Mouse (Mus musculus) lung, postnatal 0 days (tissue): ENCODE results near the gene Mov10. TPM values are rescaled to one million over a fixed set of nuclear protein-coding genes. Genes with fewer than 3 reads are reported as not detected.

Experiments
- ATAC-seq: fragments of 200-750 bp; cut with Nextera tagmentation; 2 replicates; pipeline ENCODE4 v1.8.0; 2017; ENCODE audit warnings: moderate library complexity
- DNase-seq: peaks from one replicate; pipeline ENCODE4 v3.0.0-alpha.2; 2016; ENCODE audit warnings: low spot score
- H3K27ac ChIP-seq: fragments of 300-500 bp; sonication (generic); 2 replicates; pipeline ENCODE4 v1.5.1; 2014; ENCODE audit warnings: antibody characterized with exemption, mild to moderate bottlenecking, low read length, mixed read lengths
- H3K27me3 ChIP-seq: fragments of 300-500 bp; sonication (generic); replicated peaks from 2 replicates; pipeline ENCODE4 v1.6.1; 2014; ENCODE audit warnings: low read length, mixed read lengths; ENCODE audit not compliant: insufficient read depth
- H3K36me3 ChIP-seq: fragments of 300-500 bp; sonication (generic); 2 replicates; pipeline ENCODE4 v1.6.1; 2014; ENCODE audit warnings: low read length, mixed read lengths; ENCODE audit not compliant: insufficient read depth
- H3K4me1 ChIP-seq: fragments of 300-500 bp; sonication (generic); 2 replicates; pipeline ENCODE4 v1.6.1; 2014; ENCODE audit warnings: antibody characterized with exemption, low read depth, low read length, mixed read lengths; ENCODE audit not compliant: insufficient read depth
- H3K4me2 ChIP-seq: fragments of 300-500 bp; sonication (generic); replicated peaks from 2 replicates; pipeline ENCODE4 v1.6.1; 2014; ENCODE audit warnings: low read depth, mild to moderate bottlenecking, low read length, moderate library complexity, mixed read lengths
- H3K4me3 ChIP-seq: fragments of 300-500 bp; sonication (generic); 2 replicates; pipeline ENCODE4 v1.5.1; 2014; ENCODE audit warnings: low read depth, low read length
- H3K9ac ChIP-seq: fragments of 300-500 bp; sonication (generic); replicated peaks from 2 replicates; pipeline ENCODE4 v1.6.1; 2014; ENCODE audit warnings: low read depth, mild to moderate bottlenecking
- H3K9me3 ChIP-seq: fragments of 300-500 bp; sonication (generic); 2 replicates; pipeline ENCODE4 v1.6.1; 2016; ENCODE audit warnings: low read length, mixed read lengths
- CTCF ChIP-seq: IDR thresholded peaks from 2 replicates; pipeline ENCODE4 v1.5.1; 2016; ENCODE audit warnings: antibody characterized with exemption, mild to moderate bottlenecking
- EP300 ChIP-seq: IDR thresholded peaks from 2 replicates; pipeline ENCODE4 v1.6.1; 2016; ENCODE audit warnings: antibody characterized with exemption, mild to moderate bottlenecking, control low read depth
- WGBS: fragments of 180-500 bp; shearing (Covaris S2); extraction: QIAGEN DNeasy Blood & Tissue Kit; methylation state at CpG from one replicate; pipeline ENCODE4 v1.1.7; 2014; 5-methylcytosine and 5-hydroxymethylcytosine counted together
- polyA plus RNA-seq: library from polyadenylated mRNA; unstranded; fragments of >200 nt; fragmentation: Nextera tagmentation; extraction: Ambion mirVana; gene quantifications from 2 replicates; pipeline ENCODE4 v1.2.1, GENCODE M21; 2015

Gene Mov10
- polyA plus RNA-seq, 1 experiment from 2014 or later, result 22.2 TPM

DNA sequence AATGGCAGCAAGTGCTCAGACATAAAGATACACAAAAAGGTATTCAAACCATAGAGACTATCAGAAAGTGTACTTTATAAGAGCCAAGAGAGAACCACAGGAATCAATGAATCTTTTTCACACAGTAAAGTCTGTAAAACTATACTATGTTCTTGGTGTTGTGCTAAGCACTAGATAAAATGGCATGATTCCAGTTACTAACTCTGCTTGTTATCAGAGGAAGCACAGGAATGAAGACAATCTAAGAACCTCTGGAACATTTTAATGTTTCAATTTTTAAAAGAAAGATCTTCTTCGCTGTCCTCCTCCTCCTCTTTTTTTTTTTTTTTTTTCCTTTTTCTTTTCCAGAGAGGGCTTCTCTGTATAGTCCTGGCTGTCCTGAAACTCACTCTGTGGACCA lies 40.2 kb upstream of the Mov10 start:
- H3K4me1 ChIP-seq, result peaks cover 3% of the 10 kb centered on the region; the same call in 1 of the 2 replicates
- no peaks in the 10 kb centered on the region for H3K36me3 ChIP-seq
- ATAC-seq (no peak), DNase-seq (no peak)
- H3K4me2 ChIP-seq, result no peak overlapping the region
- no peak overlapping the region for H3K9ac ChIP-seq
- no peak overlapping the region for H3K27ac ChIP-seq
- no peak overlapping the region for H3K4me3 ChIP-seq
- no peaks in the 10 kb centered on the region for H3K27me3 ChIP-seq
- no peaks in the 10 kb centered on the region for H3K9me3 ChIP-seq
- TF ChIP-seq CTCF, result no peak
- no peak for TF ChIP-seq EP300
- 94% methylated on average over 1 of the region's 1 CpGs for WGBS

GRCm38 (mm10) chr3:104856106-104856505 lies 37.7 kb upstream of the Mov10 start:
- Histone ChIP-seq H3K4me1 (no peaks in the 10 kb centered on the region), H3K4me2 (no peak overlapping the region), H3K9ac (no peak overlapping the region), H3K4me3 (no peak overlapping the region), H3K27ac (no peak overlapping the region), H3K36me3 (no peaks in the 10 kb centered on the region), H3K27me3 (no peaks in the 10 kb centered on the region), H3K9me3 (no peaks in the 10 kb centered on the region)
- TF ChIP-seq CTCF (no peak), EP300 (no peak)
- DNase-seq (no peak), ATAC-seq (no peak)
- 50% methylated on average over 1 of the region's 1 CpGs for WGBS

GRCm38 (mm10) chr3:104854866-104855265 lies 36.5 kb upstream of the Mov10 start:
- H3K9me3 ChIP-seq, result no peaks in the 10 kb centered on the region
- no peaks in the 10 kb centered on the region for H3K4me1 ChIP-seq
- H3K4me2 ChIP-seq, result no peak overlapping the region
- no peak for ATAC-seq
- no peak for TF ChIP-seq CTCF
- no peak for TF ChIP-seq EP300
- no peaks in the 10 kb centered on the region for H3K27me3 ChIP-seq
- no peak overlapping the region for H3K4me3 ChIP-seq
- H3K27ac ChIP-seq, result no peak overlapping the region
- H3K36me3 ChIP-seq, result no peaks in the 10 kb centered on the region
- no peak overlapping the region for H3K9ac ChIP-seq
- no peak for DNase-seq

DNA sequence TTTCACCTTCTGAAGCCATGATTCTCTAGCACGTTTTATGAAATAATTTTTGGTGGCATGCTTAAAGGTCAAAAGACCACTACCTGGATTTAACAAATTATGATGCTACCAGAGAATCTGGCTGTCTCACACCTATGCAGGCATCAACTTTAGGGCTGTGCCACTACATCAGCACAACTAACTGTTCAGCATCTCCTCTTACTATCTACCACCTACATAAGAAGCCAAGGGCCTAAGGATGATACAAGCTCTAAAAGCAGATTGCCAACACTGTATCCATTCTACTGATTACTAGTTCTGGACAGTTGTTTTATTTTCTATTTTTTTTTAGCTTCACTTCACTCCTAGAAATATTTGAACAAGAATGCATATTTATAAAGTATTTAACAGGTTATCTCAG lies 36.1 kb upstream of the Mov10 start:
- no peak overlapping the region for H3K4me3 ChIP-seq
- no peaks in the 10 kb centered on the region for H3K27me3 ChIP-seq
- no peak overlapping the region for H3K9ac ChIP-seq
- WGBS, result 88% methylated on average over 1 of the region's 1 CpGs
- H3K36me3 ChIP-seq, result no peaks in the 10 kb centered on the region
- DNase-seq (no peak), ATAC-seq (no peak)
- no peaks in the 10 kb centered on the region for H3K9me3 ChIP-seq
- no peak overlapping the region for H3K4me2 ChIP-seq
- H3K4me1 ChIP-seq, result no peaks in the 10 kb centered on the region
- no peak for TF ChIP-seq EP300
- TF ChIP-seq CTCF, result no peak
- H3K27ac ChIP-seq, result no peak overlapping the region

GRCm38 (mm10) chr3:104846601-104847000 lies 28.2 kb upstream of the Mov10 start:
- H3K4me1 ChIP-seq, result no peaks in the 10 kb centered on the region
- DNase-seq (no peak), ATAC-seq (no peak)
- H3K27me3 ChIP-seq, result no peaks in the 10 kb centered on the region
- H3K4me2 ChIP-seq, result no peak overlapping the region
- H3K9me3 ChIP-seq, result no peaks in the 10 kb centered on the region
- WGBS, result 74% methylated on average over 4 of the region's 4 CpGs
- H3K36me3 ChIP-seq, result 0 out of 2 replicates have a peak, but pooled peaks cover 6% of the 10 kb centered on the region
- no peak overlapping the region for H3K9ac ChIP-seq
- H3K4me3 ChIP-seq, result no peak overlapping the region
- TF ChIP-seq CTCF (no peak), EP300 (no peak)
- H3K27ac ChIP-seq, result no peak overlapping the region

GRCm38 (mm10) chr3:104841049-104841448 lies 22.7 kb upstream of the Mov10 start:
- ATAC-seq, result no peak
- 96% methylated on average over 5 of the region's 5 CpGs for WGBS
- no peak overlapping the region for H3K4me3 ChIP-seq
- no peak overlapping the region for H3K27ac ChIP-seq
- TF ChIP-seq EP300 (no peak), CTCF (no peak)
- no peaks in the 10 kb centered on the region for H3K4me1 ChIP-seq
- H3K9me3 ChIP-seq, result no peaks in the 10 kb centered on the region
- H3K27me3 ChIP-seq, result no peaks in the 10 kb centered on the region
- no peak overlapping the region for H3K4me2 ChIP-seq
- no peak for DNase-seq
- H3K36me3 ChIP-seq, result peaks cover 14% of the 10 kb centered on the region; the same call in 1 of the 2 replicates
- no peak overlapping the region for H3K9ac ChIP-seq

- Histone ChIP-seq H3K4me1 (no peaks in the 10 kb centered on the region), H3K9ac (no peak overlapping the region), H3K4me2 (no peak overlapping the region), H3K36me3 (peaks cover 19% of the 10 kb centered on the region), H3K4me3 (no peak overlapping the region), H3K9me3 (no peaks in the 10 kb centered on the region), H3K27me3 (no peaks in the 10 kb centered on the region), H3K27ac (no peak overlapping the region)
- ATAC-seq (no peak), DNase-seq (no peak)
- no peak for TF ChIP-seq CTCF
- no peak for TF ChIP-seq EP300
- WGBS, result 87% methylated on average over 3 of the region's 3 CpGs
These were observed 17.4 kb upstream of the Mov10 start for GRCm38 (mm10) chr3:104835797-104836196.
